Mouse (Mus musculus): ENCODE measurements at regions not wholly inside any gene's neighbourhood (a gene's known extent, or its start where the extent isn't known, plus 50 kb on each side); places are given as distances from the start of the nearest gene placed in this dataset.

DNA sequence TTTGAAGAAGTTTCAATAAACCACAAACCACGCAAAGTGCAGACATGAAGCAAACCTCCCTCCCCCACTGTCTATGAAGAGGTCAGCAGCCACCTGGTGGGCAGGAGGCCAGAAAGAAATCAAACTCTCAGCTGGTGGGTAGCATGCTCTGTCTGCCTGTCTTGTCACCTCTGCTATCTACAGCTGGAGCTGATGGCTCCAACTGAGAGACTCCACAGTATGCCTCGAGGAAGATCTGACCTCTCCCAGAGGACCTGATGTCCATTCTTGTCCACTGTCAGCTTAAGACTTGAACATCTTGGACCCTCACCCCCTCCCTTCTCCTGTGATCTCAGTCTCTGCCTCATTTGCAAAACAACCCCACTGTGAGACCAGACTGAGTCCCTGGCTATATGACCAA, 585.0 kb upstream of the Cdh11 start:
- DNase-seq (ENCODE audit: low spot score): no peak

DNA sequence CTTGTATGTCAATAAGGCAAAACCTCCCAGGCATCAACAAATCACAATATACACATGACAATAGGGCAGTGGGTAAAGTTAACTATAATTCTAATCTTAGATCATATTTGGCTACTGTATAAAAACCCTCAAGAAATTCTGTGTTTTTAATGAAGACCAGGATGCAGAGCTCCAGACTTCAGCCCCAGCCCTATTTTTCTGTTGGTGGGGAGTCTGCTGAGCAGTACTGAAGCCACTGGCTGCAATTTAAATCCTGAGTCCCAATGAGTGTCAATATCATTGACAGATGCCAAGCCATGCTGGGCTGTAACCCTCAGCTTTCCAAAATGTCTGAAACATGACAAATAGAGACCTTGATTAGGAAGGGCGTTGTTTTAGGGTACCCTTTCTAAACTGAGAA, 587.6 kb upstream of the Cdh11 start:
- DNase-seq (ENCODE audit: low spot score): no peak

DNA sequence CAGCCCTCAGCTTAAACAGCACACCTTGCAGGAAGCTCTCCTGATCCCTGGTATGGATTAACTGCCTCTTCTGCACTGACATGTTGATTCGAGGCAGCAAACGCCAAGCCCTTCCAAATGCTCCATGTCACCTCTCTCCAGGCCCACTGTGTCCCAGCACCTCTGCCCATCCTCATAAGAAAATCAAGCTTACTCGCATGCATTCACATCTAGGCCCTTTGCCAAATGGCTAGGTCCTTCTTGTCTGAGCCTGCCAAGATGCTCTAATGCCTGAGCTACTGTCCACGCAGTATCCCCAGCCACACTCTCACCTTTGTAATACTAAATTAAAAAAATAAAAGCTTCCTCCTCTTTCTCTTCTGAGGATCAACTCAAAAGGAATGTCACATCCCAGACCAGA, 588.7 kb upstream of the Cdh11 start:
- no peak for DNase-seq (ENCODE audit: low spot score)

DNA sequence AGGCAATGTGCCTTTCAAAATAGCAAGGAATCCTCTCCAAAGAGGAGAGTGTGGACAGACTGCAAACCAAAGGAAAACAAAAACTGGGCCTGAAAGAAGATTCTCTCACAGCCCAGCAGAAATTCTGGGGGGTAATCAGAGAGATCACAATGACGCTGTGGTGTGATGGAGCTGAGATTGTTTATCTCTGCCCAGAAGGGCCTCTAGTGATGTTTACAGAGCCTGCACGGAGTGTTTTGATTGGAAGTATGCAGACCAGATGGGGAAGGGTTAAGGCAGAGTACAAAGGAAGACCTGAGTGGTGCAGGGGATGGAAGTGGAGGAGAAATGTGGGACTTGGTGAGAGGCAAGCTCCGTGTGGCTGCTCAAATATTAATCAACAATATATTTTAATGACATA, 593.1 kb upstream of the Cdh11 start:
- no peak for DNase-seq (ENCODE audit: low spot score)

DNA sequence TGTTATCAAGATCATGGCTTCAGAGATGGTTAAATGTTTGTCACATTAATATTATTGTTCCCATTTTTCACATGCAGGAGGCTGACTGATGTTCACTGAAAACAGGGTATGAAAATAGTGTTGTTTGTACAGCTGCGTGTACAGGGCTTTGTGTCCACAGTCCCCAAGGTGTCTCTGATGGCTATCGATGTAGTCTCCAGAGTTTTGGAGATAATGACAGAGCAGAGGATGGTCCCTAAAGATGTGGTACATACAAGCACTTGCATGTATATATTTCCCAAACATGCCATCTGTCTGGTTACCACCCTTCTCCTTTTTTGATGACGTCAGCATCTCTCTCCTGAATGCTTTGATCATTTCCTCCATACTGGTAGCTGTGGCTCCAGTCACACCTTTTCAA, 596.1 kb upstream of the Cdh11 start:
- no peak for DNase-seq (ENCODE audit: low spot score)

DNA sequence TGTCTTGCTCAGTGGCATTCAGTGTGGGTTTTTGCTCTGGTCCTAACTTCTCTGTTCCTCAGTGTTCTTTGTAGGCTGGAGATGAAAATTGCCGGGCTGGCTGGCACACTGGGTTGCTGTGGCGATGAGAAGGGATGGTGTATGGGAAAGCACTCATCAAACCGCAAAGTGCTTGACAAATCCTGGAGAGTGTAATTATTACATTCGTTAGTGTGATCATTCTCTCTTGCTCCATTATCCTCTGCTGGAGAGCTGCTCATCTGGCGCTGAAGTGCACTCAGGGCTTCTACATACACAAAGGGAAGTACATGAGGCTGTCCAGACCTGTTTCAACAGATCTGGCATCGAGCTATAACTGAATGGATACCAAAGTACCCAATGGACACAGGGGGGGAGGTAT, 605.9 kb upstream of the Cdh11 start:
- no peak for DNase-seq (ENCODE audit: low spot score)

DNA sequence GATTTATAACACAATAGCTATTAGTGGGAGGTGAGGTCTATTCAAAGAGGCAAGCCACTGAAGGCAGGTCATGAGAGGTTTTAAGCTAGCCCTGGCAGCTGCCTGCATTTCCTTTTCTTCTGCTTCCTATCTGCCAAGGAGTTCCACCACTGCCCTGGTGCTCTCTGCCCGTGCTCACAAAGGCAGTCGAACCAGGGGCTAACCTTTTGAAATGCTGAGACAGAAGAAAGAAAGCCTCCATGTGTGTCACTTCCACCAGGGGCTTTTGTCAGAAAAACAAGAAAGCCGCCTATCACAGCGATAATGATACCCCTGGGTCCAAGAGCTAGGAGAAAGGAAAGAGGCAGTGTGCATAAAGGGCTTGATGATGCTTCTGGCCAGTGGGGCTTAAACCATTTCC, 609.9 kb upstream of the Cdh11 start:
- no peak for DNase-seq (ENCODE audit: low spot score)

DNA sequence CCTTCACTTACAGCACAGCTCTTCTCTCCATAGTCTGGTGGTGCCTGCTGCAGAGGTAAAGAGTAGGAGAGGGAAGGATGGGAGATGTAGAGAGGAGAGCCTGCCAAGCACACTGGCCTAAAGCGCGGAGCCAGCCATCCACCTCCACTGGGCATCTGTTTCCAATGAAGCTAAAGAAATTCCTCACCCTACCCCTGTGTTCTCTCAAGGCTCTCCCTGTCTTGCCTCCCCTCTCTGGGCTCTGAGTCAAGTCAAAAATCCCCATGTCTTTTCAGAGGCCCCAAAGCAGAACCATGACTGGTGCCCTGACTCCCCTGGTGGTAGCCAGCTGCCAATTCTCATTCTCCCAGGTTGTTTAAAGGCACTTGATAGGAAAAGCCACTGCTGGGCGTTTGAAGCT, 612.7 kb upstream of the Cdh11 start:
- DNase-seq (ENCODE audit: low spot score): no peak

DNA sequence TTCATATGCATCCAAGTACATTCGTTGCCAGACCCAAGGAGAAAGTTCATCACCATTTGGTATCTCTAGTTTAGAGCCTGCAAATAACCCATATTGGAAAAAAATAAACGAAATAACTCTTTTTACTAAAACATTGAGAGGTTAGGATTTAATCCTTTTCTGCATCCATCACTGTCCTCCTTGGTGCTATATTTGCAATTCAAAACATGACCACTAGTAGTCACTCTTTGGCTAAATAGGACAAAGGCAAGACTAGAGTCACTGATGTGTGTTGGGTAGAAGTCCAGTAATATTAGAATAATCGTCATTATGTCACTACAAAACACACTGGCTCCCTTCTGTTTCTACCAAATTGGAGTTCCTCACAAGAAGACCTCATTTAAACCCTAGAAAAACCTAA, 614.0 kb upstream of the Cdh11 start:
- DNase-seq (ENCODE audit: low spot score): no peak

DNA sequence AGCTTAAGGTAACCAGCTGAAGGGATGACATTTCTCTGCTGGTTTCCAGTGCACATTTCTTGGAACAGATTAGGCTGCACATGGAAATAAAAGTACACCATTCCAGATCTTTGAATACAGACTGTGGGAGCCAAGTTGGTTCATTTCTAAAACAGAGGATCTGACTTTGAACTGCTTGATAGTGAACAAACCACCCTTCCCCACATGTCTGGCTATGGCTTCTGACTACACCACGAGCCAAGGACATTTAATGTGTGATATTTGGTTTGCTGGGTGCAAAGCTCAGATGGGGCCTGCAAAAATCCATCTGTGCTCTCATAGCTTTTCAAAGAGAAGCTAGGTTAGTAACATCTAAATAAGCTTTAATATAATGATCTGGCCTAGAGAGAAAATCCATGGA, 614.7 kb upstream of the Cdh11 start:
- no peak for DNase-seq (ENCODE audit: low spot score)

DNA sequence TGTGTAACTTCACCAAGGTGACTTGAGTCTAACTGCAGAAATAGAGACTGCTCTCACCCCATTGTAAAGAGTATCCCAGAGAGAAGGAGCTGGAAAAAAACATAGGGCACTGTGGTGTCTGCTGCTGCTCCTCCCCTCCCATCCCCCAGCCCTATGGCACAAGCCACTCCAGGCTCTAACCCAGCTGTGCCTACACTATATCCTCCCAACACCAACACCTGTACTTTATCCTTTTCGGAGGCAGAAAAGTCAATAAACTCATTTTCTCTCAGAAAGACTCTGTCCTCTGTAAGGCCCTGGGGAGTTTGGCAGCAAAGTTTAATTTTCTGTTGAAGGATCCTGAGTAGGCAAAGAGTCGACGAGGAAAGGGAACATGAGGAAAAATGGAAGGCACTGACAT, 617.3 kb upstream of the Cdh11 start:
- DNase-seq (ENCODE audit: low spot score): no peak

DNA sequence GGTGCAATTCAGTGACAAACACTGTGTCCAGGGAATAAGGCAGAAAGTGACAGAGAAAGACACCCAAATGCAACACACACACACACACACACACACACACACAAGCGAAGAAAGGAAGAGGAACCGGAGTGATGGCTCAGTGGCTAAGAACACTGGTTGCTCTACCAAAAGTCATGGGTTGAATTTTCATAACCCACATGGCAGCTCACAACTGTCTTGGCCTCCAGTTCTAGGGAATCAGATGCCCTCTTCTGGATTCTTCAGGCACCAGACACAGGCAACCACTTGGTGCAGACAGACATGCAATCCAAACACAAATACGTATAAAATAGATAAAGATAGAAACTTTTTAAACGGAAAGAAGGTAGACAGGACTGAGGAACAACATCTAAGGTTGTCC, 618.4 kb upstream of the Cdh11 start:
- DNase-seq (ENCODE audit: low spot score): no peak

DNA sequence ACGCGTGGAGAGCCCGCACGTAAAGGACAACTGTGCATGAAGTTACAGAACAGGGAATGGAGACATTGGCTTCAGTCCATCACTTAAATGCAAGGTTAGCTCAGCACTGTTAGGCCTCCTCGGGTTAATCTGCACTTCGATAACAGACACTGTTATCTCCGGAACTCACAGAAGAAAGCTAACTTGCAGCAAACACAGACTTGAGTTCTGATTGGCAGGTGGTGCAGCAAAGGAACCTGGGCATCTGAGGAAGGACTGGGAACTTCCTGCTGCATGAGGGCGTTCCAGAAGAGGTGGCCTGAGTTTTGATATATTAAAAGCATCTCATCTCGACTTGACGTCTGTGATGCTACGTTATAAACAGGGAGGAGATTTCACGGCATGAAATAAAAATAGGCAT, 620.3 kb upstream of the Cdh11 start:
- no peak for DNase-seq (ENCODE audit: low spot score)

DNA sequence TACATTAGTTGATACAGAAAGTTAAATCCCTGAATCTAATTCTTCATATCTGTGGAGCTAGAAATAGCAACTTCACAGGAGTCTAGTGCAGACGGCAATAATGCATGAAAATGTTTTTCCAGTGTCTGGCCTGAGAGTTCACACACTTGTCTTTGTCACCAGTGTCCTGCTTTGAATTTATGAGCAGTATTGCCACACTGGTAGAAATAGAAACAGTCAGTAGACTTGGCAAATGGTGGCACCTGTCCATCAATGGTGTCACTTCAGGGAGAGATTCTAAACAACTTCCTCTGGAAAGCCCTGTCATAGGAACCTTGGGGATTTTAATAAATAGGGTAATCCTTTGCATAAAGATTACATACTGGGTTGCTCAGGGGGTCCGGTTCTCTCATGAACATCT, 621.5 kb upstream of the Cdh11 start:
- no peak for DNase-seq (ENCODE audit: low spot score)

DNA sequence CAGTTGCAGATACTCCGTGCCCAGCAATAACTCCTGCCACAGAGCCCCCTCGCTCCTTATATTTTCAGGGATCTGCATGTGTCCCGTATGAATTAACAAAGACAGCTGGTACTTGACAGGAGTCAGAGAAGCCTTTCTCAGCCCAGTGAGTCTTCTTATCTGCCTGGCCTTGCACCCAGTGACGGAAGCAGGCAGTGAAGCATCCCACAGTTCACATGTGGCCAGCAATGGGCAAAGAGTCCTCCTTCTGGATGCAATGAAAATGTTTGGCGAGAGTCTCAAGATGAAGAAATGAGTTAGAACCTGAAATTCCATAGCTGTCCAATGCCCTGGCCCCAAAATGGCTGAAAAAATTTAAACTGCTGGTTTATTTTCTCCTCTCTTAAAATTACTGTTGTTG, 622.2 kb upstream of the Cdh11 start:
- no peak for DNase-seq (ENCODE audit: low spot score)

DNA sequence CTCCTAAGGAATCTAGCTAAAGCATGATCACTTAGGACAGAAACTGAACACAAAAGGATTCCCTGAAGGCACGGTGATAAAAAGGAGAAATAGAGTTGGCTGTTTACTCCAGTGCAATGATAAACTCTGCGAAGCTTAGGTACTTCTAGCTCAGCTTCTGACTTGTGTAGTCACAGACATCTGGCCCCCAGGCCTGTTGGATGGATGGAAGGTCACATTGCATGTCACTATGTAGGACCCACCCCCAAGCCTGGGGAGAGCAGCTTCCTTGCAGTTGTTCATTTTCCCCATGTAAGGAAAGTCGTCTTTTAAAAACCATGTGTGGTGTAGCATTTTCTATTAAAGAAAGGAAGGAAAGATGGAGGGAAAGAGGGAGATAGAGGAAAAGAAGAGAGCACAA, 623.0 kb upstream of the Cdh11 start:
- DNase-seq (ENCODE audit: low spot score): no peak

DNA sequence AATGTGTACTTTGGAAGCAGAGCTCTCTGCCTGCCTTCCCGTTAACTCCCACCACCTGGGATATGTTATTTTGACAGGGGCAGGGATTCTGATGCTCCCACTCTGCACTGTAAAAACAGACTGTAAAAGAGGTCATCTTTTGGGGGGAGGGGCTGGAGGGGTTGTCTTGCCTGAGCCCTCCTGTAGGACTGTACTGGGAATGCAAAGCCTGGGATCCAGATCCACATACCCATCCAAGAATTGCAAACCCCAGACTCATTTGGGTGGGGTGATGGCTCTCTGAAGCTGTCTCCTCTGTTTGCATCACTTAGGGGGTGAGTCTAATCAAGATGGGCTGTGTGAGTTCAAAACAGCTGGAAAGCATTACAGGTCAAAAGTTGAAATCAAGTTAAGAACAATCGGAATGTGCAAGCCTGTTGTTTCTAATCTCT, 623.7 kb upstream of the Cdh11 start:
- DNase-seq (ENCODE audit: low spot score): no peak

DNA sequence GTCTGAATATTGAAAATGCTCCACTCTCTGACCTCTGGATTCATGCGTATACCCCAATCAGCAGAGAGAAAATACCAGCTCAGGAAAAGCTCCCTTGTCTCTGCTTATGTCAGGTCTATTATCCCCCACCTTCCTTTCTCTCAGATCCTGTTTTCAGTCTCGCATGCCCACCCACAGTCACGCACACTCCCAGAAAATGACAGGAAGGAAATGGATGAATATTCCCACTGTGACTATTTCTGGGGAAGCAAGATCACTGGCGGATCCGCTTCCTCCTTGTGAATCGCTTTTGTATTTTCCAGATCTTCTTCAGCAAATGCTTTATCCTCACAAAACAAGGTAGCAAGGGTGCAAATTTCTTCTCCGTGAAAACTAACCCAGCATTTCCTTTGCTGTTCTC, 627.3 kb upstream of the Cdh11 start:
- DNase-seq (ENCODE audit: low spot score): no peak

DNA sequence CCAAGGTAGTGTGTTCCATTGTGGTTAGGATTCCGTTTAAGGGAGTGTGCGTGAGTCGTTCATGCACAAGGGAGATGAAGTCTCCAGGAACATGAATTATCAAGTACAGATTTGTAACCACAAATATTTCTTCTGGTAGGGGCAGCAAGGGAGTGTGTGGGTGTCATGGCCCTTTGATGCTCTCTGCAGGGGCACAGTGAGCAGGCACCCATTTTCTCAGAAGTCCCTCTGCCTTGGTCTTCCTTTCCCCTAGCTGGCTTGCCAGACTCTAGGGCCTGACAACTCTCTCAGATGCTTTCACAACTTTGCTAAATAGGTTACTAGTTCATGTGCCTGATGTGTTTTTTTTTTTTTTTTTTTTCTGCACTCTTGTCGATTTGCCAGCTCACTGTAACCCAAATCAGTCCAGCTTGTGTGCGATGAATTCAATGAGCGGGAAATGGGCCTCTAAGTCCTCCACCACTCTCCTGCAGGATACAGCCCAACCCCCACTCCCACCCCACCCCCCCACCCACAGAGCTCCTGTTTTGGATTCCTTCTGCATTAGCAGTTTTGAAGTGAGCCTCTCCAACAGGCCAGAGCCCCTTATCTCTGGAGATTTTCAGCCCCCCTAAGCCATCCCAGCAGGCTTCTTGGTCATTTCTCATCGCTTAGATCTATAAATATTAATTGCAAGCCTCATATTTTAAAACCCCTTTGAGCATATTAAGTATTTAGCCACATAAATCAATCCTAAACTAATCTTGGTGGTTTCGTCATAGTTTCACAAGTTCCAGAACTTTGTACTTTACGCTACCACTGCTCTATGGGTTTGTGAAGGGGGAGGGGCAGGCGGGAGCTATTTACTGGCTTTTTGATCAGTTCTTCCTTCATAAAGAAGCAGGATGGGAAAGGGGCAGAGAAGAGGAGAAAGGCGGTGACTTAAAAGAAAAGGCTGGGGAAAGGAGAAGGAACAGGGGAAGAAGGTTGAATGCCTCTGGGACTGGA, 628.4 kb upstream of the Cdh11 start:
- no peak for DNase-seq (ENCODE audit: low spot score)

DNA sequence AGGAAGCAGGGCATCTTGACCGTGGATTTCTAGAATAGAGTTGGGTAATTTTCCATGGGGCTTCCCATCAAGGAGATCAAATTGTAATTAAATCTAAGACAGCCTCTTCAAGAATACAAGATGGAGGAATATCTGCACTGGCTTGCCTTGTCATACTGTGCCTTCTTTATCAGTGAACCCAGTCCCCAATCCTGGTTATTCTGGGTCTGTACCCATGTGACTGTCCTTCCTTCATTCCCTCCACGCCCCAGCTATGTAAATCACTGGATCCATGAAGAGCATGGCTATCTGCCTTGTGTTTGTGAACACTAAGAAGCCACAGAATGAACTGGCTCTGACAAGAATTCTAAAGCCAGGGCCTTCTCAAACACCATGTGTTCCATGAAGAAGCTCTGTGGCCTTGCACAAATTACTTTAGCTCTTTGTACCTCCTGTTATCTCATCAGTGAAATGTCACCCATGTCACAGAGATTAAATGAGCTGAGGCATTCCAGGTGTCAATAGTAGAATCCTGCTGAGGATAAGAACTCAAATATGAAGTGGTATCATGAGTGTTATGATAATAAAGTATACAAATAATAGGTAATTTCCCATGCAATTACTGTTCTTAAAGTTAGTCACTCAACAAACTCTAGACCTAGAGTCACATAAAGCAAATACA, 637.0 kb upstream of the Cdh11 start:
- no peak for DNase-seq (ENCODE audit: low spot score)

DNA sequence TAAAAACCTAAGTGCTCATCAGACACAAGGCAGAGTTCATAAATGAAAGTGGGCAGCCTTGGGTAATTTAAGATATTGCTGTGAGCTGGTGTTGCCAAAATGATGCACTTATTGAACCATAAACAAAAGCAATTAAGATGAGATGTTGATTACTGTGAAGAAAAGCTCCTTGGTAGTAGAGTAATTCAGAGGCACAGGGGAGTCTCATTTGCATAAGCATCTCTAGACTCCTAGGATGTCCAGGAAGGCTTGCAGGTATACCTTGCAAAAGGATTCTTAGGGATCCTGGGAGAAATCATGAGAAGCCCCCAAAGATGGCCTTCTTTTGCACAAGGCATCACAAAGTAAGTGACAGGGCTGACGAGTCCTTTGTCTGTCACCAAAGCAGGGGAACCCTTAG, 640.5 kb upstream of the Cdh11 start:
- no peak for DNase-seq (ENCODE audit: low spot score)

DNA sequence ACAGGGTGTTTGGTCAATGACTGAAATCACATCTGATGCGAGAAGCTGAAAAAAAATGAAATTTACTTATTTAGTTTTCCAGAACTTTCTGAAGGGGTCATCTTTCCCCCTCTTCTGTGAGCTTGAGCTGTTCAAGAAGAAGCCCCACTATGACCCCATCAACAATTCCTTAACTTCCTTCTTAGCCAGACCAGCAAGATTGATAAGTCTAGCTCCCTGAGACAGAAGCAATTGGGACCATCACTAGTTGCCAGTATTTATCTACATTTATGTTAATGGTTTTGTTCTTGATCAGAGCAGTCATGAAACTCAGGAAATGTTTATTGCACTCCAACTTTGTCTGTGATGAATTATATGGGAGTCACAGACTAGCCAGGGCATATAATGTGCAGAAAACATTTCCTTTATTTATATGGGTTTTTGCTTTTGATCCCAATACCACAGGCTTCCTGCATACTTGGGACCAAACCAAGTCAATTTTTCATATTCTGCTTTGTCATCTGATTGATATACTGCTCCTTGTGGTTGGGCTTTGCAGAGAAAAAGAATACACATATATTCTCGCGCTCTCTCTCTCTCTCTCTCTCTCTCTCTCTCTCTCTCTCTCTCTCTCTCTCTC, 645.5 kb upstream of the Cdh11 start:
- no peak for DNase-seq (ENCODE audit: low spot score)

DNA sequence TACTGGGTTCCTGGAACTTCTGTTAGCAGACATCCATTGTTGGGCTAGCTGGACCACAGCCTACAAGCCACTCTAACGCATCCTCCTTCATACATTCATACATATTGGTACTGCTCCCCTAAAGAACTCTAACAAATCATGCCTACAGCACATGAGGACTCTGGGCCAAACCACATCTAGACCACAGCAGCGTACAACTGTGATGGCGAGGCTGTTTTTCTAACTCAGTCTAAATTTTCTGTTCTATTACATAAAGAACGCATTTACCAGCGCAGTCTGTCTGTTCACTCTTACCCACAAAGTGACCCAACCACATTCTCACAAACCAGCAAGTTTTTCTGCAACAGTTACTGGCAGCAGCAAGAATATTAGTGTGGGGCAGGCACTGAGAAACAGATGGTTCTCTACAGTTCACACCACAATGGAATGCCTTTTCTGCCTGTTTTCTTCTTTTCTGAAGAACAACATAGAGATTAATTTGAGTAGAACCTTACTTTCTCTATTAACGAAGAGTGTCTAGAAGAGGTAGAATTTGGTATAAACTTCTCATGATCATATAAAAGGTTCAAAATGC, 648.2 kb upstream of the Cdh11 start:
- DNase-seq (ENCODE audit: low spot score): no peak
